Mouse (Mus musculus) limb, embryonic 14.5 days (tissue): ENCODE results near the gene Slc48a1. TPM values are rescaled to one million over a fixed set of nuclear protein-coding genes. Genes with fewer than 3 reads are reported as not detected.

Source experiments
- ATAC-seq: fragments of 200-750 bp; cut with Nextera tagmentation; 2 replicates; pipeline ENCODE4 v1.8.0; 2017; ENCODE audit warnings: low read depth, moderate number of reproducible peaks, moderate TSS enrichment; ENCODE audit not compliant: low FRiP score
- DNase-seq: peaks from one replicate; pipeline ENCODE4 v3.0.0-alpha.2; 2015; ENCODE audit warnings: low spot score
- H3K27ac ChIP-seq: fragments of 300-500 bp; sonication (generic); replicated peaks from 2 replicates; pipeline ENCODE4 v1.5.1; 2014; ENCODE audit warnings: low read depth, mild to moderate bottlenecking, low read length, moderate library complexity, mixed read lengths
- H3K27me3 ChIP-seq: fragments of 300-500 bp; sonication (generic); 2 replicates; pipeline ENCODE4 v1.6.1; 2014; ENCODE audit warnings: low read length, mixed read lengths; ENCODE audit not compliant: control insufficient read depth, insufficient read depth
- H3K36me3 ChIP-seq: fragments of 300-500 bp; sonication (generic); 2 replicates; pipeline ENCODE4 v1.6.1; 2014; ENCODE audit warnings: mild to moderate bottlenecking, low read length, moderate library complexity, mixed read lengths; ENCODE audit not compliant: control insufficient read depth, insufficient read depth
- H3K4me1 ChIP-seq: fragments of 300-500 bp; sonication (generic); 2 replicates; pipeline ENCODE4 v1.6.1; 2014; ENCODE audit warnings: antibody characterized with exemption, low read length, mixed read lengths; ENCODE audit not compliant: control insufficient read depth, insufficient read depth
- H3K4me2 ChIP-seq: fragments of 300-500 bp; sonication (generic); replicated peaks from 2 replicates; pipeline ENCODE4 v1.6.1; 2014; ENCODE audit warnings: low read depth, mild to moderate bottlenecking, low read length, moderate library complexity; ENCODE audit not compliant: severe bottlenecking
- H3K4me3 ChIP-seq: fragments of 300-500 bp; sonication (generic); replicated peaks from 2 replicates; pipeline ENCODE4 v1.5.1; 2014; ENCODE audit warnings: low read length
- H3K9ac ChIP-seq: fragments of 300-500 bp; sonication (generic); 2 replicates; pipeline ENCODE4 v1.6.1; 2014; ENCODE audit warnings: mild to moderate bottlenecking, low read depth, low read length, moderate library complexity; ENCODE audit not compliant: severe bottlenecking
- H3K9me3 ChIP-seq: fragments of 300-500 bp; sonication (generic); 2 replicates; pipeline ENCODE4 v1.6.1; 2016; ENCODE audit warnings: low read length; ENCODE audit not compliant: control insufficient read depth
- POLR2A ChIP-seq: fragments of 200-500 bp; IDR thresholded peaks from 2 replicates; pipeline ENCODE4 v1.8.0; 2012; ENCODE audit warnings: inconsistent platforms, mild to moderate bottlenecking, moderate library complexity, borderline replicate concordance; ENCODE audit not compliant: insufficient read depth, insufficient read length; ENCODE audit errors: extremely low read depth
- WGBS: fragments of 180-500 bp; shearing (Covaris S2); extraction: QIAGEN DNeasy Blood & Tissue Kit; methylation state at CpG from one replicate; pipeline ENCODE4 v1.1.7; 2014; 5-methylcytosine and 5-hydroxymethylcytosine counted together
- polyA plus RNA-seq, 2 experiments: library from polyadenylated mRNA; depleted of rRNA in 1 of 2; stranded (reverse) in 1 of 2; unstranded in 1 of 2; fragments of >200 nt; fragmentation: Nextera tagmentation in 1 of 2; extraction: Ambion mirVana in 1 of 2; gene quantifications; 2 replicates each; pipeline versions ENCODE4 v1.2.1 to v1.2.3; 2012 to 2014

The Slc48a1 gene
- polyA plus RNA-seq, 2 experiments = 23.4 to 46.2 TPM

DNA sequence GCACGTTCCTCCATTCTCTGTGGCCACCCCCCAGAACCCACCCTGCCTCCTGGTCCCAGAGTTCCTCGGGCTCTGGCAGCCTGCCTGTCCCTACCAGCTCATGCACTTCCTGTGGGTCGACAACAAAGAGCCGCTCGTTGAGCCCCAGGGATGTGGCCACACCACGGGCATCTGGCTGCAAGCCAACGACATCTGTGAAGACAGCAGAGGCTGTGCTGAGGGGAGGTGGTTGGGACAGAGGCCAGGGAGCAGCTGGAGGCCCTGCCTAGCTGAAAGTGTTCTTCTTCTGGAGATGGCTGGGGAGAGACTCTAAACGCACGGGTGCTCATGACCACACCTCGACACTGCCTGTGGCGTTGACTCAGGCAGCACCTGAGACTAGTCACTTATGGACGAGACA is 27.6 kb upstream of the Slc48a1 start:
- H3K27ac ChIP-seq = peak overlapping the region; percentile 30; the same call in 1 of the 2 replicates
- H3K9ac ChIP-seq = peak overlapping the region; percentile 8; the same call in 1 of the 2 replicates
- H3K9me3 ChIP-seq = no peaks in the 10 kb centered on the region
- H3K4me3 ChIP-seq = no peak overlapping the region
- WGBS = 10% methylated on average over 12 of the region's 12 CpGs
- ATAC-seq (peak; percentile 80), DNase-seq (peak; percentile 85)
- peaks cover 19% of the 10 kb centered on the region for H3K4me1 ChIP-seq
- no peak overlapping the region; the same call in 1 of the 2 replicates for H3K4me2 ChIP-seq
- H3K27me3 ChIP-seq = no peaks in the 10 kb centered on the region
- H3K36me3 ChIP-seq = peaks cover 7% of the 10 kb centered on the region; the same call in 1 of the 2 replicates
- no peak for TF ChIP-seq POLR2A

DNA sequence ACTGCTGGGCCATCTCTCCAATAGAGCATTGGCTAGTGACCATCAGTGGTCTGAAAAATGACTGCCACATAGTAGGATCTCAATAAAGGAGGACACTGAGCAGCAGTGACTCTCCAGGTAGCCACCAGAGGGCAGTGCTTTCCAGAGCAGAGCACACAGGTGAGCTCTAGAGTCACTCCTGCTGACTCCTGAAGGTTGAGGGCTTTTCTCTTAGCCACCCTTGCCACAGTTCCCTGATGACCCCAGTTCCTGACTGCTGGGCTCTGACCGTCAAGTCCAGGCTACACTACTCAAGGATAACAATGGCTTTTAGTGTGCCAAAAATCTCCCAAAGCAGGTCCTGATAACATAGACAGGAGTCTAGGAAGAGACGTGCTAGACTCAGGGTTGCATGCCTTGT is 26.6 kb upstream of the Slc48a1 start:
- no peak for ATAC-seq
- H3K36me3 ChIP-seq = peaks cover 6% of the 10 kb centered on the region; the same call in 1 of the 2 replicates
- WGBS = 86% methylated on average over 2 of the region's 2 CpGs

DNA sequence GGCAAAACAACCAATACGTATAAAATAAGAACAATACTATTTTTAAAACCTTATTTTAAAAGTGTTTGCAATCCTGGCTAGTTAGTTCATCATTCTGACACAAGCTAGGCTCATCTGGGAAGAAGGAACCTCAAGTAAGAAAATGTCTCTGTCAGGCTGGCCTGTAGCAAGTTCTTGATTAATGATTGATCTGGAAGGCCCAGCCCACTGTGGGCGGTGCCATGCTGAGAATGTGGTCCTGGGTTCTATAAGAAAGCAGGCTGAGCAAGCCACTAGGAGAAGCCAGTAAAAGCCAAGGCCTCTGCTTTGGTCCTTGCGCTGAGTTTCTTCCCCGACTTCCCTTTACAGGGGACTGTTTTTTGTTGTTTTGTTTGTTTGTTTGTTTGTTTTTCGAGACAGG is 25.8 kb upstream of the Slc48a1 start:
- Histone ChIP-seq H3K4me3 (no peak overlapping the region), H3K9me3 (no peaks in the 10 kb centered on the region), H3K27ac (no peak overlapping the region), H3K36me3 (peaks cover 7% of the 10 kb centered on the region), H3K4me1 (peaks cover 19% of the 10 kb centered on the region), H3K27me3 (no peaks in the 10 kb centered on the region), H3K9ac (no peak overlapping the region), H3K4me2 (no peak overlapping the region)
- DNase-seq (no peak), ATAC-seq (no peak)
- WGBS = 89% methylated on average over 5 of the region's 5 CpGs
- no peak for TF ChIP-seq POLR2A

More for the DNA sequence above, 26.6 kb upstream of the Slc48a1 start:
- Histone ChIP-seq H3K4me2 (no peak overlapping the region), H3K9ac (no peak overlapping the region), H3K27ac (no peak overlapping the region), H3K4me1 (peaks cover 19% of the 10 kb centered on the region), H3K27me3 (no peaks in the 10 kb centered on the region), H3K9me3 (no peaks in the 10 kb centered on the region), H3K4me3 (no peak overlapping the region)
- DNase-seq = no peak
- TF ChIP-seq POLR2A = no peak

DNA sequence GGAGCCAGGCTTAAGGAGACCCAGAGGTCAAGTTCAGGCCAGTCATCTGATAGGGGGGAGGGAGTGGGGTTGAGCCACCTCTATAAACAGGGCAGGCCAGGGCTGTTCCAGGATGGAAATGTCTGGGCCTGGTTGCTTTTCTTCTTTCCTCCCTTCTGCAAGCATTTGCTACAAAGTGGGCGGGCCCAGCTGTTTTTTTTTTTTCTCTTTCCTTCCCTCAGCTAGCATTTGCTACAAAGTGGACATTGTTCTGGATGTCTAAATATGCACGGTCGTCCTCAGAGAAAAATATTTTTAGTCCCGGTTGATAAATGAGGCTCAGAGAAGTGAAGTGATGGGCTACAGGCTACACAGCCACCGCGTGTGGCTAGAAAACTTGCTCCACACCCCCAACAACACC is 23.8 kb upstream of the Slc48a1 start:
- DNase-seq (no peak), ATAC-seq (no peak)
- Histone ChIP-seq H3K36me3 (peaks cover 10% of the 10 kb centered on the region), H3K27ac (no peak overlapping the region), H3K4me1 (peaks cover 19% of the 10 kb centered on the region), H3K9ac (0 out of 2 replicates have a peak overlapping the region, but pooled peaks have one; percentile 16), H3K27me3 (no peaks in the 10 kb centered on the region), H3K4me3 (no peak overlapping the region), H3K9me3 (no peaks in the 10 kb centered on the region), H3K4me2 (no peak overlapping the region)
- TF ChIP-seq POLR2A = no peak
- 56% methylated on average over 6 of the region's 6 CpGs for WGBS

DNA sequence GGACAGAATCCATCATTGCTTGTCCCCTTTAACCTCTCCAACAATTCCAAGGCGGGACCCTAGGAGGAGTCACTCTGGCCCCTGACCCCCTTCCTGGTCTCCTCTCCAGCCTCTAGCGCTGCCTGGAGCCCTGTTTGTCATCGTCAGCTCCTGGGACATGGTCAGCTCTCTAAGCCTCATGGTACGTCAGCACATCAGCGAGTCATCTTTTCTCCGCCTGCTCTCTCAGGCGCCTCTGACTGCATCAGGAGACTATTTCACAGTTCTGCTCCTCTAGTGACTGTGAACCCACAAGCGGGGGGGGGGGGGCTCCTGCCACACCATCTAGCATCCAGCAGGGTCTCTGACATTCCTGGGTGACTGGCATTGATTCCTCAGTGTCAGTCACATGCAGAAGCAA is 23.0 kb upstream of the Slc48a1 start:
- no peaks in the 10 kb centered on the region for H3K9me3 ChIP-seq
- H3K4me2 ChIP-seq = no peak overlapping the region
- no peaks in the 10 kb centered on the region for H3K27me3 ChIP-seq
- peaks cover 14% of the 10 kb centered on the region for H3K36me3 ChIP-seq
- 59% methylated on average over 8 of the region's 8 CpGs for WGBS
- no peak for ATAC-seq
- no peak for TF ChIP-seq POLR2A
- DNase-seq = no peak
- no peak overlapping the region for H3K27ac ChIP-seq
- H3K9ac ChIP-seq = no peak overlapping the region
- peaks cover 13% of the 10 kb centered on the region for H3K4me1 ChIP-seq
- H3K4me3 ChIP-seq = no peak overlapping the region

DNA sequence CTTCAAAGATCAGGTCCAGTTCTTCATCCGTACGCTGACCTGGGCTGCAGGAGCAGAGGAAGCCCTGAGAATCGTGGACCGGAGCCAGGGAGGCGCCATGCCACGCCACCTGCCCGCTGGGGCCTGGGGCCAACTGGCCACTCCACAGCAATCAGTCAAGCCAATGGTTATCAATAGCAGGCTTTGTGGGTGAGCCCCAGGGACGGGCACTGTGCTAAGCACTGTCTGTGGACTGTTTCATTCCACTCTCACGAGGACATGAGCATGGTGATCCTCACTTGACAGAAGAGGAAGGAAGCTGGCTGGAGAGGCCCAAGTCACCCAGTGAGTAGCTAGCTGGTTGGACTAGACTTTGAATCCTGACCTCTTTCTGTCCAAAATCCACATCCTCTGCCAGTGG is 18.3 kb upstream of the Slc48a1 start:
- DNase-seq = no peak
- WGBS = 94% methylated on average over 9 of the region's 9 CpGs
- peaks cover 4% of the 10 kb centered on the region for H3K4me1 ChIP-seq

More for the DNA sequence above, 18.3 kb upstream of the Slc48a1 start:
- ATAC-seq = no peak
- Histone ChIP-seq H3K27me3 (no peaks in the 10 kb centered on the region), H3K4me3 (no peak overlapping the region), H3K36me3 (peaks cover 14% of the 10 kb centered on the region), H3K27ac (no peak overlapping the region), H3K4me2 (no peak overlapping the region), H3K9ac (no peak overlapping the region), H3K9me3 (no peaks in the 10 kb centered on the region)
- TF ChIP-seq POLR2A = no peak
